Mouse (Mus musculus): ENCODE results near the gene Mta3.
A peak's percentile ranks its signal among the peaks of the same experiment; 100 is the strongest.

Mta3 gene

GRCm38 (mm10) chr17:83706116-83706593 is at the start of gene Mta3:
Gene Mta3 (plus strand): TSS chr17:83706163.
- DNase-seq (ENCODE audit: low spot score) = peak; percentile 57

DNA sequence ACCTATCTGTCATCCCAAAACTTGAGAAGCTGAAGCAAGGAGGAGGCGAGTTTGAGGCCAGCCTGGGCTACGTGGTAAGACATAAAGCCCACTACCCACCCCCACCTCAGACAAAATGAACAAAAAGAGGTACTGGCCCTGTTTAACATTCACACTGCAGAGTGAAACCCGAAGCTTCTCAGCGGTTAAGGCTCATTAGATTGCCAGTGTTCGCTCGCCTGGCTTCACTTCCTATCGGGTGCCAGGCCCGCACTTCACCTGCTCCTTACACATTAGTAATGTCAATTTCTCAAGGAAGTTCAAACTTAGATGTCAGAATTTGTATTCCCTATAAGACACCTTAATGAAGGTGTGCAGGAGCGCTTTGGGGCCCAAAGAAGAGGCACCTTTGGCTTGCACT is 48.6 kb upstream of the Mta3 start:
- DNase-seq (ENCODE audit: low spot score) = no peak

DNA sequence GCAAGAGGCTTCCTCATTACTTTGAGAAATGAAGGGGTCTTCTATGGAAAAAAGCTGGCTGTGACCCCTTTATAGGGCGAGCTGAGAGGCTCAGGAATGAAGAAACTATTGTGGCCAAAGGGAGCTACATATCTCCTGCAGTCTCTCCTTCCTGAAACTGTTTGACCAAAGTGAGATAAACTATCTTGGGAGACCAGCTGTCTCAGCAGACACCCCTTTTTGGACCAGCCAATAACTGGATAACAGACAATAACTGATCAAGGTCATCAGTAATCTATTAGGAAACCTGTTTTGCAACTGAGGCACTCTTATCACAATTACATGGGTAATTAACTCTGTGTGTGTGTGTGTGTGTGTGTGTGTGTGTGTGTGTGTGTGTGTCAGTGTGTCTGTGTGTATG is 47.0 kb upstream of the Mta3 start:
- no peak for DNase-seq (ENCODE audit: low spot score)

DNA sequence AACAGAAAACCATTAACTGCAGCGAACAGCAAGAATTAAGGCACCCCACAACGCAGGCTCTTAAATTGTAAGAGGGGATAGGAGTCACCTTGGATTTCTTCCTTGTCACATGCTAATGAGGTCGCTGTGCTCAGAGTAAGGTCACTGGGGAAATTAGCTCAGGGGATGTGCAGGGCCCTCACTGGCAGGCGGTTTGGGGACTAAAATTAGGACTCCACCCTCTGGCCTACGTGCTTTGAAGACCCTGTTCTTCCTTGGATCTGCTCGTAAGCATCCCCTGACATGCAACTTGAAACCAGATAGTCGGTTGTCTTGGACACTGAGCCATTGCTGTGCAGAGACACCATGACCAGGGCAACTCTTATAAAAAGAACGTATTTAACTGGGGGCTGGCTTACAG is 41.2 kb upstream of the Mta3 start:
- no peak for DNase-seq (ENCODE audit: low spot score)

- DNase-seq (ENCODE audit: low spot score) = no peak
Measured at GRCm38 (mm10) chr17:83666597-83667287, 39.2 kb upstream of the Mta3 start.

DNA sequence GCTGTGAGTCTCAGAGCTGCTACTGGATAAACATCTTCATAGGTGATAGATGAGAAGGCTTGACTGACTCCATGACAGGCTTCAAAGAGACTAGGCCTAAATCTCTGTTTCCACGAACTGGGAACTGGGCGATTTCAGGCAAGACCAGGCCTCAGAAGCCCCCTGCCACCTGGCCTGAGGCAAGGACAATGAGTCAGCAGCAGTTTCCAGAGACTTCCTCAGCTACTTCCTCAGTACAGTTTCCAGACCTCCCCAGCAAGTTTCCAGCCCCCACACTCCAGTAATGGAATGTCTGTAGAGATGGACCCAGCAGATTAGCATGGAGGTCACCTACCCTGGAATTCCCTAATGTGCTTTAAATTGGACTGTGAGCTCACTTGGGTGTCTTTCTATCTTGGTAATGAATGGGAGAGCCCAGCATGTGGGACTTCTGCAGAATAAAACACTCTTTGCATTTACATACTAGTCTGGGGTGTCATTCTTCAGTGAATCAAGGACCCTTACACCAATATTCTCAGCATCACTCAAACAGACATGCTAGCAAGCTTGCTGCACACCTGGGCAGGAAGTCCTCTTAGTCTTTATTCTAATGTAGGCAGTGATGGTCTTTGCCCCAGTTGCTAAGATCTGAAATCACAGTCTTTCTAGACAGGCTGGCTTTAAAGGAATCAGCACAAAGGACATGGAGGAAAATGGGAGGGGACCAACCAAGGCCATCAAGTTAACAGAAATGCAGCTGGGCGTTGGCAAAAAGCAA is 37.9 kb upstream of the Mta3 start:
- no peak for DNase-seq (ENCODE audit: low spot score)

- no peak for DNase-seq (ENCODE audit: low spot score)
Measured at GRCm38 (mm10) chr17:83672685-83673084, 33.3 kb upstream of the Mta3 start.

GRCm38 (mm10) chr17:83677370-83677769 is 28.6 kb upstream of the Mta3 start:
- no peak for DNase-seq (ENCODE audit: low spot score)

DNA sequence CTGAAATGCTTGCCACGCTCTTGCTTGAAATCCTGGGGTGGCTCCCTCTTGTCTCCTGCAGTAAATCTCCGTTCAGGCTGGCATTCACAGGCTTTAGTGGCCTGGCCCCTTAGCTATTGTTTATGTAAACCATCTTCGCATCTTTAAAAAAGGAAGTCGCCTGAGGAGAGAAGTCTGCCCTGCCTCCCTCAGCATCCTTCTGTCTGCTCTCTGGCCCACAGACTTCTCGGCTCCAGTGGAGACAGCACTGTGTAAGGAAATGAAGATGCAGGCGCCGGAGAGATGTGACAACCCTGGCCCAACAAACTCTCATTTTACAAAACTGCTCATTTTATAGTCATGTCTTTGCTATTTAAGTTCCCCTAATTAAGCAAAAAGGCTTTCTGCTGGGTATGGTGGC is 24.0 kb upstream of the Mta3 start:
- no peak for DNase-seq (ENCODE audit: low spot score)

- no peak for DNase-seq (ENCODE audit: low spot score)
Measured at GRCm38 (mm10) chr17:83684475-83684874, 21.5 kb upstream of the Mta3 start.

DNA sequence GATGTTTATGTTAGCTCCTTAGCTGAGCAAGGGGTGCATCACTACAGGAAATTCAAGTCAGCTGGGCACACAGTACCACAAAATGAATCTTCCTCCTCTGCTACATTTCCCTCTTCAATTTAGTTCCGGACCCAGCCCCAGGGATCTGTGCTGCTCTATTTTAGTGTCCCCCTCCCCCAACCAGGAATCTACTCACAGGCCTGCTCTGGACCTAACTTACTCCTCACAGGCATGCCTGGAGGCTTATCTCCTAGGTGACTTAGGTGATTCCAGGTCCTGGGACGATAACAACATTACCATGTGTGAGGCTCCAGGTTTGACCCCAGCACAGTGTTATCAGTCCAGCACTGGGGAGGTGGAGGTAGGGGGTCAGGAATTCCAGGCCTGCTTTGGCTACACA is 15.5 kb upstream of the Mta3 start:
- peak; percentile 53 for DNase-seq (ENCODE audit: low spot score)

- no peak for DNase-seq (ENCODE audit: low spot score)
Measured at GRCm38 (mm10) chr17:83691379-83691778, 14.6 kb upstream of the Mta3 start.

DNA sequence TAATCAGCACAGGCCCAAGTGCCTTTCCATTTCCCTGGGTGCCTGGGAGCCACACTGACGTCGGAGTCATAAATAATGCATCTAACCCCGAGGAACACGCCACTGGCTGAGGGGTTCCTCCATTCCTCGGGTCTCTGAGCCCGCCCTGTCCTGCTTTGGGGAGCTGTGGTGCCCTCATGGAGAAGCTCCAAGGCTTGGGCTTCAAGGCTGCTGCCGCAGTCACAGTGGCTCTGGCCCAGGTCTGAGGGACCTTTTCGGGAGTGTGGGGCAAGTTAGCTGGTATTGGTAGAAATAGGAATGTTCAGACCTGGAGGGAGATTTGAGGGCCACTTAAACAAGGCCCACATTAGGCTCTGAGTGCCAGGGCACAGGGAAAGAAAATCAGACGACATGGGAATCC is 12.0 kb upstream of the Mta3 start:
- DNase-seq (ENCODE audit: low spot score) = no peak

GRCm38 (mm10) chr17:83695785-83696184 is 10.2 kb upstream of the Mta3 start:
- peak; percentile 35 for DNase-seq (ENCODE audit: low spot score)

DNA sequence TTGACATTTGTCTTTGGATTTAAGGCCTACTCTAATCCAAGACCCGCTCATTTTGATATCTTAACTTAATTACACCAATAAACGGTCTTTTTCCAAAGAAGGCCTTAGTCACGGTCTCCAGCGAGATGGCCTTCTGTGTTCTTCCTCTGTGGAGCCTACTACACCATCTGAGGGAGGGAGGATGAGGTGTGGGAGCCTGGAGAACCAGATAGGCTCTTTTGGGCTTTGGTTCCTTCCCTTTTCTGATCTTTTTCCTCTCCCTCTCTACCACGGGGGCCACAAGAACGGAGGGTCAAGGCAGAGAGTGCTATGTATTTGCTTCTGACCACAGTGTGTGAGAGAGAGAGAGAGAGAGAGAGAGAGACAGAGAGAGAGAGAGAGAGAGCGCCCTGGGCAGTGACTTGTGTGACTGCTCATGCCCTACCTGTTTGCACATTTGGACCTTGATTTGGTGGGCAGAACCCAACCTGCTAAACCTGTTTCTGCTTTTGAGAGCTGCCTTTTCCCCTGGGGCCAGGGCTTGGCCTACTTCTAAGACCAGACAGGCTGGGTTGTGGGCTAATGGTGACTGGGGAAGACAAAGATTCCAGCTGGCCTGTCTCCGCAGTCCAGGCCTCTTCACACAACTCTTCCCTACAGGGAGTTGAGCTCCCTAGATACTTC is 6.8 kb upstream of the Mta3 start:
- no peak for DNase-seq (ENCODE audit: low spot score)

- DNase-seq (ENCODE audit: low spot score) = no peak
Measured at GRCm38 (mm10) chr17:83700125-83700524, 5.8 kb upstream of the Mta3 start.

GRCm38 (mm10) chr17:83704469-83704868 is 1.5 kb upstream of the Mta3 start:
- DNase-seq (ENCODE audit: low spot score) = no peak

- DNase-seq (ENCODE audit: low spot score) = peak; percentile 60
Measured at GRCm38 (mm10) chr17:83705352-83706115, 429 bp upstream of the Mta3 start.

DNA sequence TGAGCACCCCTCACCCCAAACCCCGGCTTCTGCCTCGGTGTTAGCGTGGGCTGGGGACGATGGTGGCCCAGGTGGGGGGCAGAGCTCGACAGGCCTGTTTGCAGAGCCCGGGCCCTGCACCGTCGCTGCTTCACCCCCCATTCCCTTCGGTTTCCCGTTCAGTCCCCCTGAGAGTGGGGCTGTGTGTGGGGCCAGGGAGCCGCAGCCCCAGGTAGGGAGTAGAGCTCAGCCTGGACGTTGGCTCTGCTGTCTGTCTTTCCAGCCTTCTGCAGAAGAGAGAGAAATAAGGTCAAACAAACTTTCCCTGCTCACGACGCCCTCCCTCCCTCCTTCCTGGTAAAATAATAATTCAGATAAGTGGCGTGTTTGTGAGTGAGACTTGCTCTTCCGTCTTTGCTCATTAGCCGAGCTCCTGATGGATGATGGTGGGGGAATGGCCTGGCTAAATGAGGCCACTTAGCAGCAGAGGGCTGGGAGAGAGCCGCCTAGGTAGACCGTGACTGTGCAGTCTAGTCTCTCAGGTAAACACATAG is 697 bp downstream of the Mta3 start:
- peak; percentile 26 for DNase-seq (ENCODE audit: low spot score)

- DNase-seq (ENCODE audit: low spot score) = peak; percentile 52
Measured at GRCm38 (mm10) chr17:83707372-83707771, 1.4 kb downstream of the Mta3 start.

DNA sequence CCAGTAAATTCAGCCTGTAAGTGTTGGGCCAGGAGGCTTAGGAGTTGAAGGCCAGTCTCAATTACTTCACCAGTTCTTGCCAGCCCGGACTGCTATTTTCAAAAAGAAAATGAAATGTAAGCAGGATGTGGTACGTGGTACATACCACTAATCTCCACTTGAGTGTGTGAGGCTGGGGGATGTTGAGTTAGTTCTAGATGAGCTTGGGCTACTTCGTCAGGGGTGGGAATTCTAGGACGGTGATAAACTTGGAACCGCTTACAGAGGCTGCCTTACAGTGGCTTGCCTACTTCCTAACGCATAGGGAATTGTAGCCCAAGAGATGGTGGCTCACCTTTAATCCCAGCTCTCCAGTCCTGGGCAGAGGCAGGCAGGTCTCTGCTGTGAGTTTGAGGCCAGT is 1.9 kb downstream of the Mta3 start:
- DNase-seq (ENCODE audit: low spot score) = peak; percentile 67

- no peak for DNase-seq (ENCODE audit: low spot score)
Measured at GRCm38 (mm10) chr17:83708256-83708655, 2.3 kb downstream of the Mta3 start.

Data from T-cell, adult 2 months (primary cell).